Comparison of ENCODE assay signal across 10 mouse cellular contexts in the genomic region with DNA sequence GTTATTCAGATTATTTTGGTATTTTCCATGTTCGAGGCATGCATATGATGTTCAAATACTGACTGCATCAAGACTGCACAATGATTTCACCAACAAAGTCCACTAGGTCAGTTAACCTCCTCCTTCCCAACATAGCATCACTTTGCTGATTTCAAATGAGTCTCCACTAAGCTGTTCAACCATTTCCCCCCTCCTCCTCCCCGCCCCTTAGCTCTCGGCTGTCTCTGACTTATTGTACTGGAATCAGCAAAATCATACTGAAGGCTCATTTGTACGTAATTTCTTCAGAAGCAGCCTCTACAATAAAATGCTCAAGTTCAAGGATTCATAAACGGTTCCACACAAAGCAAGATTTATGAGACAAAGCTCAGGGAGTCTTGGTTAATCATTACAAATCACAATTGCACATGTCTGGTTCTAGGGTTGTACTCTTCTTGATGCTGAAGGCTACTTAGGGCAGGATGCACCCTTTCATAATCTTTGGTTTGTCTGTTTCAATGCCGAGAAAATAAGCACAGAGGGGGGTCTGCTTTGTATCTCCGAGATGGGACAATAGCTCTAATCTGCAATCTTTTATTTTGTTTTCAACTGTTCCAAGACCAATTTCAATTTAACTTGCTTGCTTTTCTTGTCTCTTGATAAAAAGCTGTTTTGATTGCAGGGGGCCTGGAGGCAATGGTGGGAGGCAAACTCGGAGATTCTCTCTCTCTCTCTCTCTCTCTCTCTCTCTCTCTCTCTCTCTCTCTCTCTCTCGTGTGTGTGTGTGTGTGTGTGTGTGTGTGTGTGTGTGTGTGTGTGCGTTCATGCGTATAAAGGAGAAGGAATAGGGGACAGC.
DNase-seq lines count a peak whose midpoint lies in the region; ATAC-seq and TF ChIP-seq lines count a peak whose summit lies in the region.
"Had no signal": no experiment of that assay in that cellular context is flagged by ENCODE, and none has a peak within 500 bp of the region (broad histone marks: within the 10 kb centered on the region; RNA-seq: fewer than 3 reads in every experiment).

No protein-coding gene starts in this region.

- no peak for TF ChIP-seq POLR2A in olfactory bulb, adult 2 months (IDR thresholded peaks at IDR 0.05; ENCODE audit: insufficient read depth, low read depth, low read length)

- peak; percentile 44; the same call in 1 of the 2 replicates for ATAC-seq in neural tube, embryonic 12.5 days (ENCODE audit: low FRiP score, low read depth)
- peak; percentile 88 for ATAC-seq in intestine, embryonic 15.5 days

- no peak for TF ChIP-seq CTCF in olfactory bulb, adult 2 months (IDR thresholded peaks at IDR 0.05; ENCODE audit: insufficient read depth, low read depth, low read length)

- H3K9me3 ChIP-seq in neural tube, embryonic 12.5 days, result no peaks in the 10 kb centered on the region
- H3K9me3 ChIP-seq in intestine, embryonic 15.5 days, result no peaks in the 10 kb centered on the region
- H3K9me3 ChIP-seq: liver, embryonic 13.5 days had no signal

- no peaks in the 10 kb centered on the region for H3K36me3 ChIP-seq in neural tube, embryonic 12.5 days
- H3K36me3 ChIP-seq in intestine, embryonic 15.5 days, result no peaks in the 10 kb centered on the region
- H3K36me3 ChIP-seq: liver, embryonic 13.5 days had no signal

- H3K4me2 ChIP-seq in neural tube, embryonic 12.5 days (replicated peaks), result no peak overlapping the region
- H3K4me2 ChIP-seq in intestine, embryonic 15.5 days (replicated peaks), result no peak overlapping the region
- H3K4me2 ChIP-seq: liver, embryonic 13.5 days had no signal

- peak; percentile 35 for DNase-seq in adrenal gland, adult 2 months
- DNase-seq in adrenal gland, postnatal 25 days, result no peak
- no peak for DNase-seq in neural tube, embryonic 10.5 days (ENCODE audit: extremely low spot score, low spot score)
- no peak for DNase-seq in lung, adult 18-20 months
- no peak for DNase-seq in lung, postnatal 10 days
- DNase-seq: liver, embryonic 13.5 days had no signal

- H3K27me3 ChIP-seq in neural tube, embryonic 12.5 days (replicated peaks), result no peaks in the 10 kb centered on the region
- H3K27me3 ChIP-seq in intestine, embryonic 15.5 days (replicated peaks), result no peaks in the 10 kb centered on the region
- H3K27me3 ChIP-seq: liver, embryonic 13.5 days had no signal

- H3K27ac ChIP-seq in neural tube, embryonic 12.5 days, result no peak overlapping the region
- H3K27ac ChIP-seq in intestine, embryonic 15.5 days, result no peak overlapping the region
- H3K27ac ChIP-seq in olfactory bulb, adult 2 months (ENCODE audit: insufficient read depth, low read depth, low read length), result peak overlapping the region; percentile 79
- H3K27ac ChIP-seq: liver, embryonic 13.5 days had no signal

- peaks cover 15% of the 10 kb centered on the region; the same call in 1 of the 2 replicates for H3K4me1 ChIP-seq in neural tube, embryonic 12.5 days
- H3K4me1 ChIP-seq in intestine, embryonic 15.5 days (replicated peaks), result no peaks in the 10 kb centered on the region
- no peaks in the 10 kb centered on the region for H3K4me1 ChIP-seq in olfactory bulb, adult 2 months (ENCODE audit: control insufficient read depth, insufficient read depth, low read length)
- H3K4me1 ChIP-seq: liver, embryonic 13.5 days had no signal

- no peak overlapping the region for H3K9ac ChIP-seq in neural tube, embryonic 12.5 days
- no peak overlapping the region for H3K9ac ChIP-seq in intestine, embryonic 15.5 days
- H3K9ac ChIP-seq: liver, embryonic 13.5 days had no signal

- WGBS in neural tube, embryonic 12.5 days, result 46% methylated on average over 10 of the region's 11 CpGs
- 32% methylated on average over 9 of the region's 11 CpGs for WGBS in intestine, embryonic 15.5 days
- WGBS in olfactory bulb, adult 2 months, result 34% methylated on average over 10 of the region's 11 CpGs

- H3K4me3 ChIP-seq in neural tube, embryonic 12.5 days, result no peak overlapping the region
- no peak overlapping the region for H3K4me3 ChIP-seq in intestine, embryonic 15.5 days (replicated peaks)
- H3K4me3 ChIP-seq in olfactory bulb, adult 2 months (ENCODE audit: insufficient read depth, low read depth, low read length), result no peak overlapping the region
- H3K4me3 ChIP-seq: liver, embryonic 13.5 days; myocyte had no signal
